Mouse (Mus musculus) forebrain, embryonic 13.5 days (tissue): ENCODE data around the gene Usp16. TPM values are rescaled to one million over a fixed set of nuclear protein-coding genes. Genes with fewer than 3 reads are reported as not detected.
A peak's percentile ranks its signal among the peaks of the same experiment; 100 is the strongest.

Experiments used
- ATAC-seq: fragments of 200-750 bp; cut with Nextera tagmentation; 2 replicates; pipeline ENCODE4 v1.8.0; 2017
- H3K27ac ChIP-seq: fragments of 300-500 bp; sonication (generic); 2 replicates; pipeline ENCODE4 v1.5.1; 2015; ENCODE audit warnings: inconsistent platforms, mild to moderate bottlenecking, moderate library complexity
- H3K27me3 ChIP-seq: fragments of 300-500 bp; sonication (generic); 2 replicates; pipeline ENCODE4 v1.6.1; 2015; ENCODE audit warnings: mild to moderate bottlenecking, inconsistent platforms
- H3K36me3 ChIP-seq: fragments of 300-500 bp; sonication (generic); 2 replicates; pipeline ENCODE4 v1.6.1; 2015; ENCODE audit warnings: mild to moderate bottlenecking, inconsistent platforms; ENCODE audit not compliant: poor library complexity, severe bottlenecking
- H3K4me1 ChIP-seq: fragments of 300-500 bp; sonication (generic); 2 replicates; pipeline ENCODE4 v1.6.1; 2015; ENCODE audit warnings: inconsistent platforms
- H3K4me2 ChIP-seq: fragments of 300-500 bp; sonication (generic); 2 replicates; pipeline ENCODE4 v1.6.1; 2015; ENCODE audit warnings: inconsistent platforms, mild to moderate bottlenecking, moderate library complexity
- H3K4me3 ChIP-seq: fragments of 300-500 bp; sonication (generic); 2 replicates; pipeline ENCODE4 v1.5.1; 2015; ENCODE audit warnings: mild to moderate bottlenecking, inconsistent platforms
- H3K9ac ChIP-seq: fragments of 300-500 bp; sonication (generic); 2 replicates; pipeline ENCODE4 v1.6.1; 2015; ENCODE audit warnings: mild to moderate bottlenecking, inconsistent platforms
- H3K9me3 ChIP-seq: fragments of 300-500 bp; sonication (generic); replicated peaks from 2 replicates; pipeline ENCODE4 v1.6.1; 2016; ENCODE audit warnings: inconsistent platforms
- WGBS: fragments of 180-500 bp; shearing (Covaris S2); methylation state at CpG from one replicate; pipeline ENCODE4 v1.1.7; 2015; 5-methylcytosine and 5-hydroxymethylcytosine counted together
- polyA plus RNA-seq: library from polyadenylated mRNA; unstranded; fragments of >200 nt; fragmentation: Nextera tagmentation; extraction: Ambion mirVana; gene quantifications from 2 replicates; pipeline ENCODE4 v1.2.1, GENCODE M21; 2015

Gene Usp16
- polyA plus RNA-seq, 1 experiment from 2014 or later = 50.1 TPM

- WGBS = 21% methylated on average over 9 of the region's 9 CpGs
- Histone ChIP-seq H3K4me1 (peaks cover 17% of the 10 kb centered on the region), H3K27ac (no peak overlapping the region), H3K4me2 (peak overlapping the region; percentile 82), H3K9me3 (no peaks in the 10 kb centered on the region), H3K36me3 (no peaks in the 10 kb centered on the region), H3K27me3 (no peaks in the 10 kb centered on the region), H3K4me3 (peak overlapping the region; percentile 79), H3K9ac (peak overlapping the region; percentile 85)
- no peak for ATAC-seq
These were observed 13.4 kb upstream of the Usp16 start for GRCm38 (mm10) chr16:87441089-87441488.

GRCm38 (mm10) chr16:87442291-87442690, 12.2 kb upstream of the Usp16 start:
- H3K4me3 ChIP-seq = no peak overlapping the region
- H3K27ac ChIP-seq = no peak overlapping the region
- no peaks in the 10 kb centered on the region for H3K27me3 ChIP-seq
- H3K36me3 ChIP-seq = no peaks in the 10 kb centered on the region
- 60% methylated on average over 5 of the region's 5 CpGs for whole genome bisulfite sequencing
- no peak overlapping the region for H3K4me2 ChIP-seq
- no peak overlapping the region for H3K9ac ChIP-seq
- peaks cover 17% of the 10 kb centered on the region for H3K4me1 ChIP-seq
- H3K9me3 ChIP-seq = no peaks in the 10 kb centered on the region
- ATAC-seq = no peak

GRCm38 (mm10) chr16:87443245-87443644, 11.3 kb upstream of the Usp16 start:
- Histone ChIP-seq H3K4me3 (no peak overlapping the region), H3K9me3 (no peaks in the 10 kb centered on the region), H3K27ac (no peak overlapping the region), H3K9ac (no peak overlapping the region), H3K4me2 (no peak overlapping the region), H3K27me3 (no peaks in the 10 kb centered on the region), H3K4me1 (peaks cover 17% of the 10 kb centered on the region), H3K36me3 (no peaks in the 10 kb centered on the region)
- ATAC-seq = no peak

- WGBS = 52% methylated on average over 1 of the region's 1 CpGs
- ATAC-seq = no peak
These were observed 10.4 kb upstream of the Usp16 start for GRCm38 (mm10) chr16:87444071-87444470.

GRCm38 (mm10) chr16:87445110-87445509, 9.4 kb upstream of the Usp16 start:
- no peak overlapping the region for H3K4me3 ChIP-seq
- no peak overlapping the region for H3K27ac ChIP-seq
- no peaks in the 10 kb centered on the region for H3K36me3 ChIP-seq
- peaks cover 11% of the 10 kb centered on the region for H3K4me1 ChIP-seq
- H3K9ac ChIP-seq = no peak overlapping the region
- no peaks in the 10 kb centered on the region for H3K27me3 ChIP-seq
- no peak for ATAC-seq
- H3K4me2 ChIP-seq = no peak overlapping the region
- H3K9me3 ChIP-seq = no peaks in the 10 kb centered on the region

More at GRCm38 (mm10) chr16:87444071-87444470, 10.4 kb upstream of the Usp16 start:
- Histone ChIP-seq H3K9ac (no peak overlapping the region), H3K4me3 (no peak overlapping the region), H3K4me2 (no peak overlapping the region), H3K27ac (no peak overlapping the region), H3K4me1 (peaks cover 17% of the 10 kb centered on the region), H3K36me3 (no peaks in the 10 kb centered on the region), H3K27me3 (no peaks in the 10 kb centered on the region), H3K9me3 (no peaks in the 10 kb centered on the region)

- no peak overlapping the region for H3K27ac ChIP-seq
- H3K27me3 ChIP-seq = no peaks in the 10 kb centered on the region
- no peak overlapping the region for H3K4me3 ChIP-seq
- H3K9me3 ChIP-seq = no peaks in the 10 kb centered on the region
- peaks cover 11% of the 10 kb centered on the region for H3K4me1 ChIP-seq
- no peaks in the 10 kb centered on the region for H3K36me3 ChIP-seq
- no peak for ATAC-seq
- H3K4me2 ChIP-seq = no peak overlapping the region
- 93% methylated on average over 3 of the region's 3 CpGs for WGBS
- no peak overlapping the region for H3K9ac ChIP-seq
These were observed 9.0 kb upstream of the Usp16 start for GRCm38 (mm10) chr16:87445528-87445927.

GRCm38 (mm10) chr16:87453226-87453625, 1.3 kb upstream of the Usp16 start:
- H3K9me3 ChIP-seq = no peaks in the 10 kb centered on the region
- no peaks in the 10 kb centered on the region for H3K36me3 ChIP-seq
- H3K9ac ChIP-seq = no peak overlapping the region
- no peak overlapping the region for H3K4me2 ChIP-seq
- no peak for ATAC-seq
- H3K4me1 ChIP-seq = peaks cover 21% of the 10 kb centered on the region
- peaks cover 3% of the 10 kb centered on the region; the same call in 1 of the 2 replicates for H3K27me3 ChIP-seq
- WGBS = 83% methylated on average over 2 of the region's 2 CpGs
- H3K27ac ChIP-seq = no peak overlapping the region
- no peak overlapping the region for H3K4me3 ChIP-seq

GRCm38 (mm10) chr16:87455180-87455611, 693 bp downstream of the Usp16 start:
- Histone ChIP-seq H3K9ac (peak overlapping the region; percentile 88), H3K9me3 (no peaks in the 10 kb centered on the region), H3K4me2 (peak overlapping the region; percentile 95), H3K36me3 (0 out of 2 replicates have a peak, but pooled peaks cover 8% of the 10 kb centered on the region), H3K27me3 (peaks cover 3% of the 10 kb centered on the region; the same call in 1 of the 2 replicates), H3K27ac (peak overlapping the region; percentile 76), H3K4me3 (peak overlapping the region; percentile 93), H3K4me1 (peaks cover 21% of the 10 kb centered on the region)
- WGBS = under 1% methylated on average over 38 of the region's 38 CpGs
- ATAC-seq = no peak; the same call in 1 of the 2 replicates

- no peak overlapping the region for H3K9ac ChIP-seq
- H3K27me3 ChIP-seq = no peaks in the 10 kb centered on the region
- H3K9me3 ChIP-seq = no peaks in the 10 kb centered on the region
- no peak overlapping the region for H3K27ac ChIP-seq
- H3K36me3 ChIP-seq = peaks cover 32% of the 10 kb centered on the region
- H3K4me2 ChIP-seq = no peak overlapping the region
- H3K4me1 ChIP-seq = peaks cover 21% of the 10 kb centered on the region
- no peak overlapping the region for H3K4me3 ChIP-seq
- 98% methylated on average over 3 of the region's 3 CpGs for WGBS
- ATAC-seq = no peak
These were observed 4.2 kb downstream of the Usp16 start for GRCm38 (mm10) chr16:87458752-87459151.

- no peak for ATAC-seq
- Histone ChIP-seq H3K4me3 (no peak overlapping the region), H3K9ac (no peak overlapping the region), H3K4me1 (no peaks in the 10 kb centered on the region), H3K9me3 (no peaks in the 10 kb centered on the region), H3K27ac (no peak overlapping the region), H3K27me3 (no peaks in the 10 kb centered on the region), H3K4me2 (no peak overlapping the region), H3K36me3 (peaks cover 83% of the 10 kb centered on the region)
- 89% methylated on average over 4 of the region's 4 CpGs for WGBS
These were observed 16.1 kb downstream of the Usp16 start for GRCm38 (mm10) chr16:87470579-87470978.

GRCm38 (mm10) chr16:87484367-87484766, 29.9 kb downstream of the Usp16 start:
- WGBS = 95% methylated on average over 5 of the region's 5 CpGs
- H3K4me2 ChIP-seq = no peak overlapping the region
- peaks cover 85% of the 10 kb centered on the region for H3K36me3 ChIP-seq
- no peak for ATAC-seq
- no peaks in the 10 kb centered on the region for H3K27me3 ChIP-seq
- H3K27ac ChIP-seq = no peak overlapping the region
- H3K4me3 ChIP-seq = no peak overlapping the region
- no peaks in the 10 kb centered on the region for H3K4me1 ChIP-seq
- no peaks in the 10 kb centered on the region for H3K9me3 ChIP-seq
- no peak overlapping the region for H3K9ac ChIP-seq

GRCm38 (mm10) chr16:87486739-87487138, 32.2 kb downstream of the Usp16 start:
- no peaks in the 10 kb centered on the region for H3K9me3 ChIP-seq
- no peak overlapping the region for H3K27ac ChIP-seq
- H3K36me3 ChIP-seq = peaks cover 97% of the 10 kb centered on the region
- no peak overlapping the region for H3K4me3 ChIP-seq
- no peak overlapping the region for H3K4me2 ChIP-seq
- no peak overlapping the region for H3K9ac ChIP-seq
- no peaks in the 10 kb centered on the region for H3K27me3 ChIP-seq
- no peaks in the 10 kb centered on the region for H3K4me1 ChIP-seq
- ATAC-seq = no peak
- WGBS = 96% methylated on average over 5 of the region's 5 CpGs

- no peaks in the 10 kb centered on the region for H3K9me3 ChIP-seq
- no peaks in the 10 kb centered on the region for H3K4me1 ChIP-seq
- H3K9ac ChIP-seq = no peak overlapping the region
- no peak overlapping the region for H3K27ac ChIP-seq
- H3K36me3 ChIP-seq = peaks cover 98% of the 10 kb centered on the region
- ATAC-seq = no peak
- H3K27me3 ChIP-seq = no peaks in the 10 kb centered on the region
- no peak overlapping the region for H3K4me2 ChIP-seq
- 83% methylated on average over 2 of the region's 2 CpGs for WGBS
- H3K4me3 ChIP-seq = no peak overlapping the region
These were observed 34.1 kb downstream of the Usp16 start for GRCm38 (mm10) chr16:87488605-87489004.
